In the genomic region with DNA sequence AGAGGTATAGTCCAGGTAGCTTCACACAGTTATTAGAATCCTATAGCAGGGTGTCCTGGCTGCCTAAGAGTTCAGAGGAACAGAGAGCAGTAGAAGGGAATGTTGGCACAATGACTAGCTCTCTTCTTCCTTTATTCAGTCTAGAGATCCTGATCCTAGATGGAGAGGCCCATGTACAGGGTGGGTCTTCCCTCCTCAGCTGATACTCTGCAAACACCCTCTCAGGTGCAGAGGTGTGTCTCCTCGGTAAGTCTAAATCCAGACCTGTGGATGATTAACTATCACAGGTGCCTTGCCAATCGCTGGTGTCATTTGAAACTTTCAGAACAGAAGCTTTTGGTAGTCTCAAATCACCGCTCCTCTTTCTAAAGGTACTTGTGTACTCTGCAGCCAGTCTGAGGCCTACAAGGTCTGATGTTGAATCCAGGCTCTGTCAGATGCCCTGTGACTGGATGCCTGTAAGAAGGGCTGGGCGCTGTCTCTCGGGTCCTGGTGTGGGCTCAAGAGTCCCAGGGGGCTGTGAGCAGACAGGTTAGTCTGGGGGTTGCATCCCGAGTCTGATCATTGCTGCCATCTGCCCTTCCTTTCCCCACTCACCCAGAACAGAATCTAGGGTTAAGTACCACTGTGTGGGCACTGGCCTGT, we compare ENCODE assay signal across 26 mouse cellular contexts.
"Had no signal": no experiment of that assay in that cellular context is flagged by ENCODE, and none has a peak within 500 bp of the region (broad histone marks: within the 10 kb centered on the region; RNA-seq: fewer than 3 reads in every experiment).

No protein-coding gene starts in this region.

- H3K9ac ChIP-seq: forebrain, postnatal 0 days; heart, embryonic 13.5 days; heart, embryonic 15.5 days; hindbrain, embryonic 13.5 days; hindbrain, embryonic 15.5 days; kidney, embryonic 15.5 days; limb, embryonic 12.5 days; liver, embryonic 13.5 days had no signal

- H3K4me1 ChIP-seq: heart, embryonic 15.5 days; hindbrain, embryonic 13.5 days; hindbrain, embryonic 15.5 days; kidney, embryonic 15.5 days; limb, embryonic 12.5 days had no signal

- H3K27ac ChIP-seq: heart, embryonic 13.5 days; heart, embryonic 15.5 days; hindbrain, embryonic 13.5 days; hindbrain, embryonic 15.5 days; hindbrain, postnatal 0 days; kidney, embryonic 15.5 days; kidney, postnatal 0 days; layer of hippocampus, adult 2 months; left cerebral cortex, adult 2 months; limb, embryonic 10.5 days; limb, embryonic 12.5 days; liver, embryonic 13.5 days had no signal

- H3K36me3 ChIP-seq: heart, embryonic 13.5 days; heart, embryonic 15.5 days; hindbrain, embryonic 13.5 days; hindbrain, embryonic 15.5 days; kidney, embryonic 15.5 days; limb, embryonic 10.5 days; limb, embryonic 12.5 days; liver, embryonic 13.5 days had no signal

- DNase-seq: forebrain, postnatal 0 days; gastrocnemius, postnatal 14 days; gastrocnemius, postnatal 36 days; heart, adult 18-20 months; heart, postnatal 14 days; heart, postnatal 36 days; kidney, adult 11 months; kidney, adult 2 months; kidney, adult 9 months; kidney, postnatal 14 days; kidney, postnatal 36 days; liver; liver, embryonic 13.5 days had no signal

- H3K4me3 ChIP-seq: heart, embryonic 13.5 days; heart, embryonic 15.5 days; hindbrain, embryonic 13.5 days; hindbrain, embryonic 15.5 days; kidney, embryonic 15.5 days; layer of hippocampus, adult 2 months; left cerebral cortex, adult 2 months; limb, embryonic 10.5 days; limb, embryonic 12.5 days; liver, embryonic 13.5 days had no signal

- ATAC-seq: forebrain, postnatal 0 days; hindbrain, postnatal 0 days had no signal

- H3K27me3 ChIP-seq: heart, embryonic 13.5 days; heart, embryonic 15.5 days; hindbrain, embryonic 13.5 days; hindbrain, embryonic 15.5 days; kidney, embryonic 15.5 days; limb, embryonic 12.5 days; liver, embryonic 13.5 days had no signal

- H3K9me3 ChIP-seq: heart, embryonic 13.5 days; heart, embryonic 15.5 days; hindbrain, embryonic 13.5 days; hindbrain, embryonic 15.5 days; kidney, embryonic 15.5 days; limb, embryonic 10.5 days; limb, embryonic 12.5 days; liver, embryonic 13.5 days had no signal

- H3K4me2 ChIP-seq: heart, embryonic 11.5 days; heart, embryonic 13.5 days; heart, embryonic 15.5 days; hindbrain, embryonic 13.5 days; hindbrain, embryonic 15.5 days; kidney, embryonic 15.5 days; limb, embryonic 12.5 days; liver, embryonic 11.5 days; liver, embryonic 13.5 days had no signal
